Mouse (Mus musculus) spleen, adult 2 months (tissue): ENCODE measurements at regions not wholly inside any gene's neighbourhood (a gene's known extent, or its start where the extent isn't known, plus 50 kb on each side); places are given as distances from the start of the nearest gene placed in this dataset.

Experiments used
- CTCF ChIP-seq: fragments of 200-500 bp; IDR thresholded peaks from 2 replicates; pipeline ENCODE4 v1.5.1; 2011; ENCODE audit warnings: mild to moderate bottlenecking, inconsistent platforms; ENCODE audit not compliant: insufficient read depth, insufficient read length, insufficient replicate concordance; ENCODE audit errors: extremely low read depth
- POLR2A ChIP-seq: fragments of 200-500 bp; IDR thresholded peaks from 2 replicates; pipeline ENCODE4 v1.6.1; 2011; ENCODE audit warnings: low read depth, low read length, inconsistent platforms

DNA sequence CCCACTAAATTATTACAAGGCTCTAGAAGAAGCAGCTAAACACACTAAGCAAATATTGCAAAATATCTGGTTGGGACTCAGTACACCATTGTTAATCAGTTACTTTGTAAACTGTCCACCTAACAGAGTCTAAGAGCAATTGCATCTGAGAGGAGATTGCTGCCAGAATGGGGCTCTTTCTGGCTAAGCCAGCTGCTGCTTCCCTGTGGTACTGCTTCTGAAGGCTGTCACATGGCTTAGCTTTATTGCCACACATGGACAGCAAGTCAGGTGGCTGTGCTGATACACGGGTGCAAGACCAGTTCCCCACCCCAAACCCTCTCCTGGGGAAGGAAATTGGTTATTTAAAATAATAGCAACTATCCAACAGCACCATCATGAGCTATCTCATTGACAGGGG is 493.9 kb downstream of the Tns1 start:
- TF ChIP-seq POLR2A = no peak
- TF ChIP-seq CTCF = no peak
